Mouse (Mus musculus) limb, embryonic 14.5 days (tissue): Measurements from ENCODE around the gene Samd9l. TPM values are rescaled to one million over a fixed set of nuclear protein-coding genes. Genes with fewer than 3 reads are reported as not detected.
"Not testable (repeated sequence)": the region's sequence is repeated elsewhere in the genome, so short reads cannot be mapped to it uniquely, and the experiment has no call there.

ENCODE experiments used
- ATAC-seq: fragments of 200-750 bp; cut with Nextera tagmentation; 2 replicates; pipeline ENCODE4 v1.8.0; 2017; ENCODE audit warnings: low read depth, moderate number of reproducible peaks, moderate TSS enrichment; ENCODE audit not compliant: low FRiP score
- DNase-seq: peaks from one replicate; pipeline ENCODE4 v3.0.0-alpha.2; 2015; ENCODE audit warnings: low spot score
- H3K27ac ChIP-seq: fragments of 300-500 bp; sonication (generic); replicated peaks from 2 replicates; pipeline ENCODE4 v1.5.1; 2014; ENCODE audit warnings: low read depth, mild to moderate bottlenecking, low read length, moderate library complexity, mixed read lengths
- H3K27me3 ChIP-seq: fragments of 300-500 bp; sonication (generic); 2 replicates; pipeline ENCODE4 v1.6.1; 2014; ENCODE audit warnings: low read length, mixed read lengths; ENCODE audit not compliant: control insufficient read depth, insufficient read depth
- H3K36me3 ChIP-seq: fragments of 300-500 bp; sonication (generic); 2 replicates; pipeline ENCODE4 v1.6.1; 2014; ENCODE audit warnings: mild to moderate bottlenecking, low read length, moderate library complexity, mixed read lengths; ENCODE audit not compliant: control insufficient read depth, insufficient read depth
- H3K4me1 ChIP-seq: fragments of 300-500 bp; sonication (generic); 2 replicates; pipeline ENCODE4 v1.6.1; 2014; ENCODE audit warnings: antibody characterized with exemption, low read length, mixed read lengths; ENCODE audit not compliant: control insufficient read depth, insufficient read depth
- H3K4me2 ChIP-seq: fragments of 300-500 bp; sonication (generic); replicated peaks from 2 replicates; pipeline ENCODE4 v1.6.1; 2014; ENCODE audit warnings: low read depth, mild to moderate bottlenecking, low read length, moderate library complexity; ENCODE audit not compliant: severe bottlenecking
- H3K4me3 ChIP-seq: fragments of 300-500 bp; sonication (generic); replicated peaks from 2 replicates; pipeline ENCODE4 v1.5.1; 2014; ENCODE audit warnings: low read length
- H3K9ac ChIP-seq: fragments of 300-500 bp; sonication (generic); 2 replicates; pipeline ENCODE4 v1.6.1; 2014; ENCODE audit warnings: mild to moderate bottlenecking, low read depth, low read length, moderate library complexity; ENCODE audit not compliant: severe bottlenecking
- H3K9me3 ChIP-seq: fragments of 300-500 bp; sonication (generic); 2 replicates; pipeline ENCODE4 v1.6.1; 2016; ENCODE audit warnings: low read length; ENCODE audit not compliant: control insufficient read depth
- POLR2A ChIP-seq: fragments of 200-500 bp; IDR thresholded peaks from 2 replicates; pipeline ENCODE4 v1.8.0; 2012; ENCODE audit warnings: inconsistent platforms, mild to moderate bottlenecking, moderate library complexity, borderline replicate concordance; ENCODE audit not compliant: insufficient read depth, insufficient read length; ENCODE audit errors: extremely low read depth
- WGBS: fragments of 180-500 bp; shearing (Covaris S2); extraction: QIAGEN DNeasy Blood & Tissue Kit; methylation state at CpG from one replicate; pipeline ENCODE4 v1.1.7; 2014; 5-methylcytosine and 5-hydroxymethylcytosine counted together
- polyA plus RNA-seq, 2 experiments: library from polyadenylated mRNA; depleted of rRNA in 1 of 2; stranded (reverse) in 1 of 2; unstranded in 1 of 2; fragments of >200 nt; fragmentation: Nextera tagmentation in 1 of 2; extraction: Ambion mirVana in 1 of 2; gene quantifications; 2 replicates each; pipeline versions ENCODE4 v1.2.1 to v1.2.3; 2012 to 2014

The Samd9l gene
- polyA plus RNA-seq, 2 experiments, result 1.2 to 2.6 TPM

DNA sequence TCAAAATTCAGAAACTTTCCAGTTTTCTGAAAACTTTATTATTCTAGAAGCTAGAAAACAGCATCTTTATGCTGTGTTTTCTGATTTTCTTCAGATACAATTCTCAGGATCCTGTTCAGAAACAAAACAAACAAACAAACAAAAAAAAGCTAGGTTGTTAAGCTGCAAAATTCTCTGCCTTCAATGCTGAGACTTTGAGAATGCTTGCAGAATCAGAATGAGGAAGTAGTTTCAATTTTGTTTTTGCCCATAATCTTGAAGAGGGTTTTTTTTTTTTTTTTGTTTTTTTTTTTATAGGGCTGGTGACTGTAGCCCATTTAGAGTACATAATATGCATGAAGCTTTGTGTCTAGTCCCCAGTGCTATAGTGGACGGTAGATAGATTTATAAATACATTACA is 27.7 kb upstream of the Samd9l start:
- Histone ChIP-seq H3K9ac (no peak overlapping the region), H3K27ac (no peak overlapping the region), H3K27me3 (no peaks in the 10 kb centered on the region), H3K36me3 (no peaks in the 10 kb centered on the region), H3K4me2 (no peak overlapping the region), H3K4me1 (no peaks in the 10 kb centered on the region), H3K4me3 (no peak overlapping the region), H3K9me3 (no peaks in the 10 kb centered on the region)
- ATAC-seq (no peak), DNase-seq (no peak)
- WGBS, result 69% methylated on average over 1 of the region's 1 CpGs
- TF ChIP-seq POLR2A, result no peak

DNA sequence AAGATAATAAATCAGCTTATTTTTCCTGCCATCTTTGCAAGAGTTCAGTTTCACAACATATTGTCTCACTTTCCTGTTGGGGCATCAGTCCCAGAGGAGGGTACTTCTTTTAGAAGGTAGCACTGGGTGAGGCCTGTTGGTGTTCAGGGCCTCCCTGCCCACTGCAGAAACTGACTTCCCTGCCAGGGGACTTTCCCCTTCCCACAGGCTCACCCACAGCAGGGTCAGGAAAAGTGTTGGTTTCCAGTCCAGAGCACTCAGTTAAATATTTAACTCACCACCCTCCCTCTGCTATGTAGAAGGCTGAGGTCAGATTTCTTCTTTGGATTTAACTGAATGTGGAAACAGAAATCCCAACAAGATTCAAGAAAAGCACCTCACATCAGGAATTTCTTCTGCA is 26.0 kb upstream of the Samd9l start:
- not testable (repeated sequence) for ATAC-seq, H3K36me3 ChIP-seq, H3K9ac ChIP-seq, H3K4me2 ChIP-seq, H3K4me1 ChIP-seq, H3K27me3 ChIP-seq, H3K4me3 ChIP-seq, DNase-seq, H3K9me3 ChIP-seq, H3K27ac ChIP-seq

DNA sequence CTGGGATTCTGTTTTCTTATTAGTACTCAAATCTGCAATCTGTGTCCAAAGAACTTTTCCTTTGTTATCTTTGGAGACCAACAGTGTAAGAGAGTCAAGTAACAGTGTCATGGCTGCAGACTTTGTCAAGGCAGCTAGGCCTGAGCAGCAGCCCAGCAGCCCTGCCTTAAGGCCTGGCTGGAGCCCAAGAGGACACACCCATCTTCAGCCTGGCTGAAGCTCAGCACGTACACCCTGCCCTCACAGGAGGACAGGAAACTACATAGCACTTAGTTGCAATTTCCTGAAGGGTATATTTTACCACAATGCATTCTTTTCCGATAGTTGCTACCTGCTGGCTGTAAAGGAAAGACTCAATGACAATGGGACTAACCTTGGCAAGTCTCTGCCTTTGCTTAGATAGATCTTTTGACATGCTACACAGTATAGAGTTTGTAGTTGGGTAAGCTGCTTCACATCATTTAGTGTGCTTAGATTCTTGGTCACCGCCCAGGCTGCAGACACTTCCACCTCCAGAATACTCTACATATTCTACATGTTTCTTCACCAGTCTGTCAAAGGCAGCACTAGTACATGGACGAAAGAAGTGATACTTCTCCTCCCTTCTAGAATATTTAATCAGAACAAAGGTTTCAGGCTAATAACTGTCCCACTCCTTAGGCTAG is 25.4 kb upstream of the Samd9l start:
- not testable (repeated sequence) for DNase-seq, H3K4me1 ChIP-seq, H3K9ac ChIP-seq, ATAC-seq, H3K27me3 ChIP-seq, H3K36me3 ChIP-seq, H3K4me3 ChIP-seq, H3K27ac ChIP-seq, H3K9me3 ChIP-seq, H3K4me2 ChIP-seq
- no CpG with 5 or more reads among the region's 4 CpGs for WGBS

DNA sequence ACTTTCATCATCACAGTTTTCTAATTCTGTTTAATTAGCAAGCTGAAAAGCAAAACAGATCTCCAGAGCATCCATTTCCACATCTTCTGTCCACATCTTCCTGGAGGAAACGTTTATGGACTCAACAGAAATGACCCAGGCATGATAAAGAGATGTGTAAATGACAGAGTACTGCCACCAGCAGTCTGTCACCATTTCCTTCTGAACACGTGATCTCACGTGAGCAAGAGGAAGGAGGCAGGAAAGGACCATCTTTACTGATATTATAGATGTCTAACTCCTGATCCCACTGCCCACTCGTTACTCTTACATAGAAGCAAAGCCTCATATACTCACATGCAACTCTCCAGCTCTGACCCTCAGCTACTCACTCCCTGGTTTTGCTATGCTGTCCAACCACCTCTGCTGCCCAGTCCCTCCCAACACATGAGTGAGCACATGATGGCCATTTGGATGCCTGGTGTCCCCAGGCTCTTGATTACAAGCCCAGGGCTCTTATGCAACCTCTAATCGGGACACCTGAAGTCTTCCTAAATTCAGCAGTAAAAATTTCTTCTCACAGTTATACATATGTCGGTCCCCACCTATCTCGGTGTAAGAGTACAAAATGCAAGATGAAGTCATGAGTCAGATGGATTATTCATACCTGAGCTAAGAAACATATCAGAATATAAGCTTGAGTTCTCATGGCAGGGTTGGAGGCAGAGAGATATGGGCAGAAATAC is 2.0 kb downstream of the Samd9l start:
- H3K4me1 ChIP-seq, DNase-seq, H3K4me3 ChIP-seq, H3K36me3 ChIP-seq, H3K9ac ChIP-seq, ATAC-seq, H3K27ac ChIP-seq, H3K27me3 ChIP-seq, H3K9me3 ChIP-seq: not testable (repeated sequence)
- 0 out of 2 replicates have a peak overlapping the region, but pooled peaks have one; percentile 5 for H3K4me2 ChIP-seq
- 87% methylated on average over 3 of the region's 7 CpGs for WGBS

DNA sequence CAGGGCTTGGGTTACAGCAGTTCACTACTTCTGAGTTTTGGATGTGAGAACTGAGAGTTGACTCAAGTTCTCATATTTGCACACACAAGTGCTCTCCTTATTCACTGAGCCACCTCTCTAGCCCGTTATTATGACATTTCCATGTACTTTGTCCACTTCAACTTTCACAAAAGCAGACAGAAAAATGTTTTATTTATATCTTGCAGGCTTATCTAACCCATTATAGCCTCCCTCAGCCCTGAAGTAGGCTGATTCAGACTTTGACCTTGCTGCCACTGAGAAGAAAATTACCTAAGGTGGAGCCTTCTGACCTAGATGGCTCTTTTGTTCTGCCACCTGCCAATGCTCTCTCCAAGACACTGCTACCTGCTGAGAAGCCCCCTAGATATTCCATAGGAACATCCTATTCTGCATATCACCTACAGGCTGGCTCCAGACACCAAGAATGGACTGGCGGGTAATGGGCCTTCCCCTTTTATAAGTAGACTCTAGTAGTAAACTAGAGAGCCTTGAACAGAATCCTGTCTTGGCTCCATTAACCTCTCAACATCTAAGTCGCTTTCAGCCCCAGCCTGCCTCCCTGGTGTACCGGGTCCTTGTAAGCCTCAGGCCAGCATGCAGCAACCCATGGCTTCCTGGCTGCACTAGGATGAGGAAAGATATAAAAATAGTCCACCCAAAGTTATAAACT is 3.3 kb downstream of the Samd9l start:
- not testable (repeated sequence) for H3K9me3 ChIP-seq, H3K4me1 ChIP-seq, H3K4me3 ChIP-seq, H3K9ac ChIP-seq, H3K27me3 ChIP-seq, ATAC-seq, DNase-seq, H3K27ac ChIP-seq, H3K4me2 ChIP-seq, H3K36me3 ChIP-seq
- 81% methylated on average over 4 of the region's 4 CpGs for WGBS
